Mouse (Mus musculus): ENCODE measurements around the gene Tmem203. TPM values are rescaled to one million over a fixed set of nuclear protein-coding genes. Genes with fewer than 3 reads are reported as not detected.
A peak's percentile ranks its signal among the peaks of the same experiment; 100 is the strongest.

Tmem203 gene
- total RNA-seq, 2 experiments from 2014 or later: 35.5 to 40.4 TPM

GRCm38 (mm10) chr2:25263623-25264285 is 8.5 kb downstream of the Tmem203 start:
- no peak for DNase-seq

- no peak for DNase-seq
These were observed 9.0 kb downstream of the Tmem203 start for GRCm38 (mm10) chr2:25264286-25264660.

GRCm38 (mm10) chr2:25264851-25265250 is 9.6 kb downstream of the Tmem203 start:
- no peak for DNase-seq

GRCm38 (mm10) chr2:25265897-25266656 is 10.8 kb downstream of the Tmem203 start:
- no peak for DNase-seq

- peak in 1 of 2 experiments; percentile 70 for DNase-seq
These were observed 11.5 kb downstream of the Tmem203 start for GRCm38 (mm10) chr2:25266720-25267119.

- DNase-seq: no peak
These were observed 12.0 kb downstream of the Tmem203 start for GRCm38 (mm10) chr2:25267241-25267640.

GRCm38 (mm10) chr2:25267746-25268309 is 12.6 kb downstream of the Tmem203 start:
- no peak for DNase-seq

GRCm38 (mm10) chr2:25271827-25272511 is 16.7 kb downstream of the Tmem203 start, which contains the start of the genes Ssna1 and Anapc2:
TSS of gene Ssna1 (minus strand) at chr2:25272438.
TSS of gene Anapc2 (plus strand) at chr2:25272478.
- DNase-seq: peak; percentile 97 to 98

GRCm38 (mm10) chr2:25272515-25272914 is 17.3 kb downstream of the Tmem203 start:
- no peak for DNase-seq

GRCm38 (mm10) chr2:25273010-25273409 is 17.8 kb downstream of the Tmem203 start:
- DNase-seq: no peak

- DNase-seq: peak; percentile 75 to 78
These were observed 24.0 kb downstream of the Tmem203 start for GRCm38 (mm10) chr2:25278928-25279882.

- DNase-seq: no peak
These were observed 30.3 kb downstream of the Tmem203 start for GRCm38 (mm10) chr2:25285551-25285950.

- no peak for DNase-seq
These were observed 31.1 kb downstream of the Tmem203 start for GRCm38 (mm10) chr2:25286314-25286713.

- DNase-seq: peak in 1 of 2 experiments; percentile 48
These were observed 31.8 kb downstream of the Tmem203 start for GRCm38 (mm10) chr2:25286837-25287636.

- DNase-seq: no peak
These were observed 32.8 kb downstream of the Tmem203 start, which contains the start of gene Tmem210 for GRCm38 (mm10) chr2:25287927-25288649. TSS of gene Tmem210 (plus strand) at chr2:25288145.

- DNase-seq: no peak
These were observed 33.6 kb downstream of the Tmem203 start for GRCm38 (mm10) chr2:25288734-25289345.

- DNase-seq: peak in 1 of 2 experiments; percentile 34
These were observed 34.4 kb downstream of the Tmem203 start, which contains the start of gene Lrrc26 for GRCm38 (mm10) chr2:25289651-25290050. TSS of gene Lrrc26 (plus strand) at chr2:25289915.

GRCm38 (mm10) chr2:25290101-25290815 is 35.0 kb downstream of the Tmem203 start:
- peak; percentile 75 for DNase-seq

GRCm38 (mm10) chr2:25290816-25291130 is 35.5 kb downstream of the Tmem203 start:
- DNase-seq: peak; percentile 52 to 56

All from layer of hippocampus, postnatal 36 days (tissue).